Mouse (Mus musculus) lung, adult 2 months (tissue): Measurements from ENCODE around the gene Nlk. TPM values are rescaled to one million over a fixed set of nuclear protein-coding genes. Genes with fewer than 3 reads are reported as not detected.
"Not testable (repeated sequence)": the region's sequence is repeated elsewhere in the genome, so short reads cannot be mapped to it uniquely, and the experiment has no call there.

Experiments
- DNase-seq: peaks from one replicate; pipeline ENCODE4 v3.0.0; 2022
- H3K4me1 ChIP-seq: fragments of 200-500 bp; 2 replicates; pipeline ENCODE4 v1.6.1; 2011; ENCODE audit warnings: low read length; ENCODE audit not compliant: control insufficient read depth, insufficient read depth
- H3K4me3 ChIP-seq: fragments of 200-500 bp; replicated peaks from 2 replicates; pipeline ENCODE3; 2011; ENCODE audit warnings: low read depth, mild to moderate bottlenecking, control low read depth, low read length; ENCODE audit errors: extremely low read depth
- CTCF ChIP-seq: fragments of 200-500 bp; IDR thresholded peaks from 2 replicates; pipeline ENCODE4 v1.5.1; 2011; ENCODE audit warnings: mild to moderate bottlenecking, low read length, control low read depth; ENCODE audit not compliant: insufficient read depth
- POLR2A ChIP-seq: fragments of 200-500 bp; IDR thresholded peaks from 2 replicates; pipeline ENCODE4 v1.6.1; 2011; ENCODE audit warnings: low read depth, mild to moderate bottlenecking, control low read depth, low read length, borderline replicate concordance; ENCODE audit errors: extremely low read depth
- WGBS: fragments of 180-500 bp; shearing (Covaris S2); methylation state at CpG from one replicate; pipeline ENCODE4 v1.1.7; 2018; 5-methylcytosine and 5-hydroxymethylcytosine counted together
- polyA plus RNA-seq: library from polyadenylated mRNA; depleted of rRNA; stranded (reverse); fragments of >200 nt; gene quantifications from 2 replicates; pipeline ENCODE4 v1.2.3, GENCODE M21; 2012

The Nlk gene
- polyA plus RNA-seq, 1 experiment = 24.3 TPM

GRCm38 (mm10) chr11:78536080-78536689, 161.0 kb downstream of the Nlk start, which contains the start of the genes Tnfaip1 and Ift20:
Gene Tnfaip1, minus strand, starts transcription at chr11:78536332.
Gene Ift20, plus strand, starts transcription at chr11:78536361.
- TF ChIP-seq CTCF (no peak), POLR2A (peak; percentile 95)
- Histone ChIP-seq H3K4me3 (peak within 1 kb of the TSS; percentile 98), H3K4me1 (peaks cover 10% of the 10 kb centered on the region)
- DNase-seq = peak; percentile 96
- WGBS = under 1% methylated on average over 52 of the region's 52 CpGs

DNA sequence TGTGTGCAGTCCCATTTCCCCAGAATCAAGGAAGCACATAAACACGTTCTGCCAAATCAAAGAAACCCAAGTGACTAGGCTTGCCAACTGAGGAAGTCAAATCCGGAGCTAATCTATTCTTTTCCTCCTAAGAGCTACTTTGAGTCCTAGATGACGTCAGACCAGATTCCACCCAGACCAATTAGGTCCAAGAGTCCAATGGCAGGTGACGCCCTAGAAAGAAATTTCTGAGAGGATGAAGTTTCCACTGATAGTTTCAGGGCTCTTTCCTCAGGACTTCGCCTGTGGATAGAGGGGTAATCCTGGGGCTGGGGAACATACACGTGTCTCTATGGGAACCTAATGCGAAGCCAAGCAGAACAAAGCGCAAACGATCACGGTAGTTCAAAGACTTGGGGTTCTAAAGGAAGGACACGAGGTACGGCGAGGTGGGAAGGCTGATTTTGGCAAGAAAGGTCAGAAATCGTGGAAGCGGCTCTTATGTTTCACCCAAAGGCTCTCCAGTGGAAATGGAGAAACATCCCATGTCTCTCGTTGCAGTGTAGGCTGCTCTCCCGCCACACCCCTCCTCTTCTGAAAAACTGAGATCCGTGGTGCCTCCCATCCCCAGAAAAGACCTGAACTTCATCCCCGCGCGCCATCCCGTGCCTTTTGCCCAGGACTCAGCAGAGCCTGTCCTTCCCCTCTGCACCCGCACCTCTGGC, 161.6 kb downstream of the Nlk start:
- DNase-seq = peak; percentile 52
- no peak for TF ChIP-seq CTCF
- no peak for TF ChIP-seq POLR2A
- 2% methylated on average over 23 of the region's 23 CpGs for WGBS
- peaks cover 15% of the 10 kb centered on the region for H3K4me1 ChIP-seq
- peak overlapping the region; percentile 98 for H3K4me3 ChIP-seq

DNA sequence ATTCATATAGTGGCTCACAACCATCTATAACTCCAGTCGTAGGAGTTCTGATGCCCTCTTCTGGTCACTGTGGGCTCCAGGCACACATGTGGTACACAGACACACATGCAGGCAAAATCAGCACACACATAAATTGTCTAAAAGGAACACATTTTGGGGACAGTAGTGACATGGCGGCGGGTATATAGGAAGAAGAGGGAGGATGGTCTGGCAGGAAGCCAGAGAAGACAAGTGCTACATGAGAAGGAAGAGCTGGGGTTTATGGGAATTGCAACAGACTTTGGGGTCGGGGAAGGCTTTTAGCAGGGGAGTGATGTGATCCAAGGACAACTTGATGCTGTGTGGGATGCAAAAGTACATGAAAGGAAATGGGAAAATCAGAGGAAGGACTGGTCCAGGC, 162.7 kb downstream of the Nlk start:
- no peak for DNase-seq
- TF ChIP-seq POLR2A = no peak
- no peak for TF ChIP-seq CTCF
- Histone ChIP-seq H3K4me3 (no peak overlapping the region), H3K4me1 (peaks cover 21% of the 10 kb centered on the region)
- WGBS = 53% methylated on average over 4 of the region's 4 CpGs

DNA sequence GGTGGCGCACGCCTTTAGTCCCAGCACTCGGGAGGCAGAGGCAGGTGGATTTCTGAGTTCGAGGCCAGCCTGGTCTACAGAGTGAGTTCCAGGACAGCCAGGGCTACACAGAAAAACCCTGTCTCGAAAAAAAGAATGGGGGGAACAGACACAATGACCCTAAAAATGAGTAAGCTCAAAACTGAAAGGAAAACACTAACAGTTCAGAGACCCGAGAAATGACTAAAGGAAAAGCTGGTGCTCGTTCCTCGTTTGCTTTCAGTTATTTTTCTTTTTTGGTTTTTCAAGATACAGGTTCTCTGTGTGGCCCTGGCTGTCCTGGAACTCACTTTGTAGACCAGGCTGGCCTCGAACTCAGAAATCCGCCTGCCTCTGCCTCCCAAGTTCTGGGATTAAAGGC, 165.7 kb downstream of the Nlk start:
- DNase-seq, H3K4me3 ChIP-seq: not testable (repeated sequence)
- WGBS = 69% methylated on average over 10 of the region's 10 CpGs
- H3K4me1 ChIP-seq = peaks cover 13% of the 10 kb centered on the region

- DNase-seq = no peak
- H3K4me3 ChIP-seq = no peak overlapping the region
- TF ChIP-seq POLR2A (no peak), CTCF (no peak)
- peaks cover 13% of the 10 kb centered on the region for H3K4me1 ChIP-seq
- 31% methylated on average over 6 of the region's 6 CpGs for WGBS
Observed at GRCm38 (mm10) chr11:78531046-78531445, 166.1 kb downstream of the Nlk start.

- Histone ChIP-seq H3K4me1 (peaks cover 18% of the 10 kb centered on the region), H3K4me3 (no peak overlapping the region)
- WGBS = 82% methylated on average over 12 of the region's 12 CpGs
- DNase-seq = no peak
- no peak for TF ChIP-seq CTCF
- no peak for TF ChIP-seq POLR2A
Observed at GRCm38 (mm10) chr11:78530001-78530400, 167.2 kb downstream of the Nlk start.

- peaks cover 18% of the 10 kb centered on the region for H3K4me1 ChIP-seq
- 86% methylated on average over 9 of the region's 9 CpGs for WGBS
- TF ChIP-seq POLR2A = no peak
- no peak for TF ChIP-seq CTCF
Observed at GRCm38 (mm10) chr11:78528714-78529113, 168.5 kb downstream of the Nlk start.

GRCm38 (mm10) chr11:78524838-78525237, 172.3 kb downstream of the Nlk start:
- DNase-seq = no peak
- TF ChIP-seq CTCF (no peak), POLR2A (peak; percentile 39; the same call in 1 of the 2 replicates)
- peaks cover 13% of the 10 kb centered on the region for H3K4me1 ChIP-seq
- WGBS = 42% methylated on average over 2 of the region's 2 CpGs
- no peak overlapping the region for H3K4me3 ChIP-seq

More at GRCm38 (mm10) chr11:78528714-78529113, 168.5 kb downstream of the Nlk start:
- DNase-seq = no peak
- no peak overlapping the region for H3K4me3 ChIP-seq

DNA sequence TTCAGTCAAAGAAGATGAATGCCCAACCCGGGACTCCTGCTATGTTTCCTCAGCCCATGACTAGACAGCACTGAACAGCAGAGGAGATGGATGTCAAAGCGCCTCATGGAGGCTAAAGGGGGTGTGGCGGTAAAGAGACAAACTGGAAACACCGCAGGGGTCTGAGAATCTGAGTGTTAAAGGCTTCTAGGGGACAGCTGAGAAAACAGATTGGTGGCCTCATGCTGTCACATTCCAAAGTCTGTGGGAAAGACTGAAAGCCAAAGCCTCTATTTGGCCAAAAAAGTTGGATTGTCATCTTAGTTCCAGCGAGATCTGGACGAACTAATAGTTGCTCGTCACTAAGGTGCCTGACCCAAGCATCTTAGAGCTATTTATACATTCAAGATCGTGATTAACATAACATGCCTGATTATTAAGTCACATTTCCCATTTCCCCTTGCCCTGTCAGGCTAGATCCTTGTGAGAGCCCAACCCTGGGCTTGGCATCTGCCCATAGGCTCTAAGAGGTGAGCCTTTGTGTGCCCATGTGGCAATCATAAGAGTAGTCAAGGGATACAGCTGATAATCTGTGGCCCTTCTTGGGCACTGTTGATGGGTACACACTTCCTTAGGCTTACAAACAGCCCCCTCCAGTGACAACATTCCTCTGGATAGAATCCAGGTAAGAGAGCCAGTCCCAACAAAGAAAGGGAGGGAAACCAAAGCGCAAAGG, 173.8 kb downstream of the Nlk start:
- H3K4me3 ChIP-seq = no peak overlapping the region

DNA sequence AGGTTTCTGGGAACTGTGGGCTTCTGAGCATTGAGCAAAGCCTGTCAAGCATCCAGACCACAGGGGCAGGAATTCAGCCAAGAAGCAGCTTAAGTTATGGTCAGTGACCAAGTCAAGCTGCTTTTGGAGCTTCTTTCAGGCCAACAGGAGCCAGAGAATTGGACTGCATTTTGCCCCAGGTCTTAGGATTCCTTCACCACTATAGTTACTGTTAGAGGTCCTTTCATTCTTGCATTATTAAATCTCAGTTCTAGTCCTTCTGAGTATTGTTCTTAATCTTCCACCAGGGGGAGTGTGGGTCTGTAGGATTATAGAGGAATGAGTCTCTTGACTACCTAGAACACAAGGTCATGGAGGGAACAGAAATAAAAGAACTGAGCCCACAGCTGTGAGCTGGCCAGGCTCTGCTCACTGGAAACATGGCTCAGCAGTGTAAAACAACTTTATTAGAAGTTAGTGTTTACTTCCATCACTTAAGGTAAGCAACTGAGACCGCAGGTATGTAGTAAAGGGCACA, 174.6 kb downstream of the Nlk start:
- H3K4me3 ChIP-seq = no peak overlapping the region
- peaks cover 13% of the 10 kb centered on the region for H3K4me1 ChIP-seq
- DNase-seq = no peak
- WGBS = 67% methylated on average over 1 of the region's 1 CpGs
- TF ChIP-seq CTCF = 0 out of 2 replicates have a peak, but pooled peaks have one; percentile 21
- no peak for TF ChIP-seq POLR2A

More for the DNA sequence above, 173.8 kb downstream of the Nlk start:
- DNase-seq = peak; percentile 44
- 50% methylated on average over 9 of the region's 9 CpGs for WGBS
- H3K4me1 ChIP-seq = peaks cover 13% of the 10 kb centered on the region
- TF ChIP-seq POLR2A (no peak), CTCF (no peak)
